Mouse (Mus musculus) MEL-GATA-1-ER (cell line): ENCODE data around the gene 9230113P08Rik.
"Not testable (repeated sequence)": the region's sequence is repeated elsewhere in the genome, so short reads cannot be mapped to it uniquely, and the experiment has no call there.

Experiments
- DNase-seq: peaks from one replicate; pipeline ENCODE4 v3.0.0-alpha.2; 2012; ENCODE audit warnings: low read depth; ENCODE audit errors: extremely low read depth

The 9230113P08Rik gene

DNA sequence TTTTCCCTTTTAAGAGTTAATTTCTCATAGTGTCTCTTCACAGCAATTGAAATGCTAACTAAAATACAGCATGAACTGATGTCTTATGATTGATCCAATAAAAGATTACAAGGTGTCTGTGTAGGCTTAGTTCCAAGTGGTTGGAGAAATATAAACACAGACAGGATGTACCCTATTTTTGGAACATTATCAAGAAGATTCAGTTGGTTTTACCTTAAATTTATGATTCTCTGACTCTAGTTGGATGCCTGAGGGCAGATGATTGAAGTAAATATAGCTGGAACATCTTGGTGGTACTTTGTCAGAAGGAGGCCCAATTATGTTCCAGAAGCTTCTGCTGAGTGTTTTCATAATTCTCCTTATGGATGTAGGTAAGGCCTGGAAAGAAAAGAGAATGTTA lies at the start of gene 9230113P08Rik:
Gene 9230113P08Rik, plus strand, starts transcription at position 301 of the 400 bp plus-strand sequence.
- not testable (repeated sequence) for DNase-seq

- not testable (repeated sequence) for DNase-seq
These were observed 15.1 kb upstream of the 9230113P08Rik start for GRCm38 (mm10) chr9:35893112-35893511.

DNA sequence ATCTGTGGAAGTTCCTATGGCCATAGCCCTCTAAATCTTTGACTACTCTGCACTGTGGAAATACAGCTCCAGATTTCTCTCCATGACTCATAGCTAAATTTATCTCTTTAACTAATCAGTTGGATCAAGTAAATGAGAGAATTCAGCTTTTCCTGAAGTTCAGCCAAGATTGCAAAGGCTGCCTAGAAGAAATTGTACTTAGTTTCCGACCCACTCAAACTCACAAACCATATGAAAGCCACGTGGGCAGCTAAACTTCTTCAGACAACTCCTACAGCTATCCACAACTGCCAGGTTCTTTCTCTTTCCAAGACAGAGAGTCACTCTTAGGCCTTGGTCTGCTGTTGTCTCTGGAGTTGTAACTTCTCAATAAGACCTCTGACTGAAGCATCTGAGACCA lies 3.7 kb upstream of the 9230113P08Rik start:
- DNase-seq, result no peak

- DNase-seq, result no peak
These were observed 22.6 kb downstream of the 9230113P08Rik start for GRCm38 (mm10) chr9:35930817-35931216.
